Mouse (Mus musculus): ENCODE results near the gene Zfp60. TPM values are rescaled to one million over a fixed set of nuclear protein-coding genes. Genes with fewer than 3 reads are reported as not detected.
A peak's percentile ranks its signal among the peaks of the same experiment; 100 is the strongest.
"Not testable (repeated sequence)": the region's sequence is repeated elsewhere in the genome, so short reads cannot be mapped to it uniquely, and the experiment has no call there.

The Zfp60 gene
- polyA plus RNA-seq, 1 experiment from 2014 or later = 37.5 TPM

- H3K4me1 ChIP-seq (ENCODE audit: insufficient read depth) = no peaks in the 10 kb centered on the region
- no peak for TF ChIP-seq CTCF (IDR thresholded peaks at IDR 0.05; ENCODE audit: low read depth)
- ATAC-seq (ENCODE audit: insufficient read depth) = no peak
- no peak overlapping the region for H3K27ac ChIP-seq (ENCODE audit: low read depth)
- H3K4me3 ChIP-seq (ENCODE audit: low read depth, low read length) = no peak overlapping the region
- H3K4me2 ChIP-seq = no peak overlapping the region
- no peak overlapping the region for H3K9ac ChIP-seq
- no peaks in the 10 kb centered on the region for H3K27me3 ChIP-seq (ENCODE audit: insufficient read depth, low read length)
- DNase-seq = no peak
- H3K36me3 ChIP-seq (ENCODE audit: insufficient read depth) = no peaks in the 10 kb centered on the region
- peaks cover 4% of the 10 kb centered on the region; the same call in 1 of the 2 replicates for H3K9me3 ChIP-seq (ENCODE audit: low read depth, low read length)
- WGBS = 78% methylated on average over 5 of the region's 5 CpGs
These were observed 58.1 kb downstream of the Zfp60 start for GRCm38 (mm10) chr7:27789306-27789705.

GRCm38 (mm10) chr7:27793865-27794264 lies 62.7 kb downstream of the Zfp60 start:
- not testable (repeated sequence) for H3K4me1 ChIP-seq (ENCODE audit: insufficient read depth); DNase-seq; H3K9me3 ChIP-seq (ENCODE audit: low read depth, low read length); H3K4me3 ChIP-seq (ENCODE audit: low read depth, low read length); H3K9ac ChIP-seq; ATAC-seq (ENCODE audit: insufficient read depth); H3K36me3 ChIP-seq (ENCODE audit: insufficient read depth); H3K27me3 ChIP-seq (ENCODE audit: insufficient read depth, low read length); H3K4me2 ChIP-seq
- peak overlapping the region; percentile 84 for H3K27ac ChIP-seq (ENCODE audit: low read depth)
- 34% methylated on average over 3 of the region's 3 CpGs for WGBS

GRCm38 (mm10) chr7:27794566-27794965 lies 63.4 kb downstream of the Zfp60 start:
- Histone ChIP-seq H3K9ac (no peak overlapping the region), H3K9me3 (ENCODE audit: low read depth, low read length) (no peaks in the 10 kb centered on the region), H3K4me1 (ENCODE audit: insufficient read depth) (0 out of 2 replicates have a peak, but pooled peaks cover 2% of the 10 kb centered on the region), H3K27me3 (ENCODE audit: insufficient read depth, low read length) (no peaks in the 10 kb centered on the region), H3K36me3 (ENCODE audit: insufficient read depth) (no peaks in the 10 kb centered on the region), H3K27ac (ENCODE audit: low read depth) (peak overlapping the region; percentile 84), H3K4me2 (no peak overlapping the region), H3K4me3 (ENCODE audit: low read depth, low read length) (no peak overlapping the region)
- DNase-seq (peak; percentile 27), ATAC-seq (ENCODE audit: insufficient read depth) (peak; percentile 65; the same call in 1 of the 2 replicates)
- TF ChIP-seq CTCF (IDR thresholded peaks at IDR 0.05; ENCODE audit: low read depth) = no peak

- peak; percentile 44 for TF ChIP-seq CTCF (IDR thresholded peaks at IDR 0.05; ENCODE audit: low read depth)
- DNase-seq = peak; percentile 67
- Histone ChIP-seq H3K4me1 (ENCODE audit: insufficient read depth) (0 out of 2 replicates have a peak, but pooled peaks cover 2% of the 10 kb centered on the region), H3K4me2 (peak overlapping the region; percentile 37), H3K27ac (ENCODE audit: low read depth) (peak overlapping the region; percentile 72), H3K9ac (no peak overlapping the region), H3K36me3 (ENCODE audit: insufficient read depth) (no peaks in the 10 kb centered on the region), H3K27me3 (ENCODE audit: insufficient read depth, low read length) (no peaks in the 10 kb centered on the region), H3K9me3 (ENCODE audit: low read depth, low read length) (no peaks in the 10 kb centered on the region), H3K4me3 (ENCODE audit: low read depth, low read length) (no peak overlapping the region)
- 23% methylated on average over 7 of the region's 8 CpGs for WGBS
- peak; percentile 71 for ATAC-seq (ENCODE audit: insufficient read depth)
These were observed 67.0 kb downstream of the Zfp60 start for GRCm38 (mm10) chr7:27797906-27798811.

- WGBS = 47% methylated on average over 2 of the region's 2 CpGs
- Histone ChIP-seq H3K9me3 (ENCODE audit: low read depth, low read length) (no peaks in the 10 kb centered on the region), H3K4me1 (ENCODE audit: insufficient read depth) (no peaks in the 10 kb centered on the region), H3K4me3 (ENCODE audit: low read depth, low read length) (no peak overlapping the region), H3K36me3 (ENCODE audit: insufficient read depth) (no peaks in the 10 kb centered on the region), H3K27ac (ENCODE audit: low read depth) (no peak overlapping the region), H3K27me3 (ENCODE audit: insufficient read depth, low read length) (no peaks in the 10 kb centered on the region), H3K4me2 (no peak overlapping the region), H3K9ac (no peak overlapping the region)
- peak; percentile 46 for TF ChIP-seq CTCF (IDR thresholded peaks at IDR 0.05; ENCODE audit: low read depth)
- ATAC-seq (ENCODE audit: insufficient read depth) = no peak
- DNase-seq = peak; percentile 37
These were observed 69.9 kb downstream of the Zfp60 start for GRCm38 (mm10) chr7:27801137-27801536.

- WGBS = 73% methylated on average over 5 of the region's 5 CpGs
- no peak overlapping the region for H3K27ac ChIP-seq (ENCODE audit: low read depth)
- no peaks in the 10 kb centered on the region for H3K4me1 ChIP-seq (ENCODE audit: insufficient read depth)
- ATAC-seq (ENCODE audit: insufficient read depth) (no peak), DNase-seq (no peak)
- H3K4me2 ChIP-seq = no peak overlapping the region
- peaks cover 3% of the 10 kb centered on the region; the same call in 1 of the 2 replicates for H3K36me3 ChIP-seq (ENCODE audit: insufficient read depth)
- H3K4me3 ChIP-seq (ENCODE audit: low read depth, low read length) = no peak overlapping the region
- H3K27me3 ChIP-seq (ENCODE audit: insufficient read depth, low read length) = no peaks in the 10 kb centered on the region
- no peak overlapping the region for H3K9ac ChIP-seq
- no peaks in the 10 kb centered on the region for H3K9me3 ChIP-seq (ENCODE audit: low read depth, low read length)
- no peak for TF ChIP-seq CTCF (IDR thresholded peaks at IDR 0.05; ENCODE audit: low read depth)
These were observed 71.8 kb downstream of the Zfp60 start for GRCm38 (mm10) chr7:27802986-27803385.

Other genes starting within 250 kb of the Zfp60 start
- gene Sertad1, start 244.5 kb upstream of the Zfp60 start, polyA plus RNA-seq (2014; fragmentation: Nextera tagmentation; extraction: Ambion mirVana) = 39.3 and 42.5 TPM in 2 replicates
- 2.5 and 2.9 TPM in 2 replicates for gene Prx, start 232.1 kb upstream of the Zfp60 start, polyA plus RNA-seq (2014; fragmentation: Nextera tagmentation; extraction: Ambion mirVana)
- gene Hipk4, start 208.1 kb upstream of the Zfp60 start, polyA plus RNA-seq (2014; fragmentation: Nextera tagmentation; extraction: Ambion mirVana) = 0.95 and 1.0 TPM in 2 replicates
- 56.7 and 57.4 TPM in 2 replicates for gene Pld3, start 178.2 kb upstream of the Zfp60 start, polyA plus RNA-seq (2014; fragmentation: Nextera tagmentation; extraction: Ambion mirVana)
- gene 2310022A10Rik, start 178.2 kb upstream of the Zfp60 start, polyA plus RNA-seq (2014; fragmentation: Nextera tagmentation; extraction: Ambion mirVana) = 20.6 and 25.4 TPM in 2 replicates
- 92.6 and 98.9 TPM in 2 replicates for gene Akt2, start 139.8 kb upstream of the Zfp60 start, polyA plus RNA-seq (2014; fragmentation: Nextera tagmentation; extraction: Ambion mirVana)
- gene Ttc9b, start 77.5 kb upstream of the Zfp60 start, polyA plus RNA-seq (2014; fragmentation: Nextera tagmentation; extraction: Ambion mirVana) = 0.32 and 0.41 TPM in 2 replicates
- 6.9 and 7.3 TPM in 2 replicates for gene Map3k10, start 56.8 kb upstream of the Zfp60 start, polyA plus RNA-seq (2014; fragmentation: Nextera tagmentation; extraction: Ambion mirVana)
- 3.6 and 5.5 TPM in 2 replicates for gene Zfp607b, start 42.0 kb upstream of the Zfp60 start, polyA plus RNA-seq (2014; fragmentation: Nextera tagmentation; extraction: Ambion mirVana)
- gene Zfp626, start 75.8 kb downstream of the Zfp60 start, polyA plus RNA-seq (2014; fragmentation: Nextera tagmentation; extraction: Ambion mirVana) = 1.9 and 2.1 TPM in 2 replicates
- 9.9 and 10.2 TPM in 2 replicates for gene Zfp59, start 107.2 kb downstream of the Zfp60 start, polyA plus RNA-seq (2014; fragmentation: Nextera tagmentation; extraction: Ambion mirVana)
- 3.8 and 3.9 TPM in 2 replicates for gene Zfp607a, start 126.1 kb downstream of the Zfp60 start, polyA plus RNA-seq (2014; fragmentation: Nextera tagmentation; extraction: Ambion mirVana)
- gene Zfp974, start 198.1 kb downstream of the Zfp60 start, polyA plus RNA-seq (2014; fragmentation: Nextera tagmentation; extraction: Ambion mirVana) = 10.1 TPM in 2 replicates
- 16.2 and 17.5 TPM in 2 replicates for gene Zfp780b, start 247.8 kb downstream of the Zfp60 start, polyA plus RNA-seq (2014; fragmentation: Nextera tagmentation; extraction: Ambion mirVana)

Data from lung, embryonic 14.5 days (tissue).